Mouse (Mus musculus) frontal cortex, postnatal 14 days (tissue): ENCODE measurements at regions not wholly inside any gene's neighbourhood (a gene's known extent, or its start where the extent isn't known, plus 50 kb on each side); places are given as distances from the start of the nearest gene placed in this dataset.
"Not testable (repeated sequence)": the region's sequence is repeated elsewhere in the genome, so short reads cannot be mapped to it uniquely, and the experiment has no call there.

Experiments used
- DNase-seq, 2 experiments: peaks; one replicate each; pipeline ENCODE4 v3.0.0; 2022; ENCODE audit warnings: low spot score in 2 of 2

GRCm38 (mm10) chr11:9932360-9933265 lies 740.9 kb downstream of the Abca13 start:
- DNase-seq, result no peak

DNA sequence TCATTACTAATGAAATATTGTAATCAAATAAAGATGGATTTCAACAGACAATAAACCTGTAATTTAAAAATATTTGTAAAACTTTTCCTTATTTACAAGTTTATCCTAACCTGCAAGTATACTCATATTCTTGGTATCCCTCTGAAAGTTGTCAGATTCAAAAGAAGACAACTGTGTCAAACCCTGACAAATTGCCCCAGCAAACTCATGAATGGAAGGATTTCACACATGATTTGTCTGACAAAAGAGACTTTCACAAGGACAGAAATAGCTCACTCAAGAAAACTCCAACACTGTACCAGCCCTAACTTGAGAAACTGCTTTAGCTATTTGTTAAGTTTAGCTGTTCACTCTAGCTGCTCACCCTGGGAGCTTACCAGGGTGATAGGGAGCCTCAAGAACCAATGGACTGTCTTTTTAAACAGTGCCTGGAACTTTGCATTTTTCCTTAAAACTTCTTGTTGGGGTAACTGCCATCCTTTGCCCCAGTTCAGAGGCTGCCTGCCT lies 771.0 kb downstream of the Abca13 start:
- DNase-seq, result no peak

DNA sequence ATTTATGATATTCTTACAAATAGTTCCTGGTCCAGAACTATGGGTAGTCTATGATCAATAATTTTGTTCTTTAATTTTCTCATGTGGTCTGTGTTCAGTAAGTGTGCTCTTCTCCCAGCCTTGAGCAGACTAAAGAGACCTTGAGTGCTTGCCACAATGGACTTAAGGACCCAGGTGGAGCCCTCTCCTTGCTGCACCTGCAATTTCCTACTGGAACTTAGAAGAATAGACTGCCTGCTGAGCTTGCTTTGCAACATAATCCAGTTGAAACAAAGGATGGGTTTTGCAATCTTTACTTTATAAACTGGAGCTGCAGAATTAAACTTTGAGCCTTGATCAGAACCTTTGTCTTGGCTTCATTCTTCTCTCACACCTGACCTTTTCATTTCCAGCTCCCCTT lies 791.2 kb downstream of the Abca13 start:
- no peak for DNase-seq

- DNase-seq, result no peak
Measured at GRCm38 (mm10) chr11:9994601-9995166, 802.9 kb downstream of the Abca13 start.

GRCm38 (mm10) chr11:9995356-9995755 lies 803.6 kb downstream of the Abca13 start:
- no peak for DNase-seq

GRCm38 (mm10) chr11:9997532-9998138 lies 805.9 kb downstream of the Abca13 start:
- no peak for DNase-seq

DNA sequence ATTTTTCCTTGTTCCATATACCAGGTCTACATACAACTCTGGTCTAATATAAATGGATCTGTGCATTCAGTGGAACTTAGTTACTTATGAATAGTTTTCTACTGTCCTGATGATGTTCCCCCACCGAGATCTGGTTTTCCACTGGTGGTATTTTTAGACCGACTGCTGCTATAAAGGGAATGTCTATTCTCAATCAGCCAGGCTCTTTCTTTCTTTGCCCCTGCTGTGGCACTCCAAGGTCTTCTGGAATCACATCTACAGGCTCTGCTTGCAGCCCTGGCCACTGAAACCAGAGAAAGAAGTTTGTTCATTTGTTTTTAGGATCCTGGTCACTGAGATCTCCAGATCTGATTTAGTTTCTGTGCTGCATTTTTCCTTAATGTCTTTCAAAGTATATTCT lies 810.4 kb downstream of the Abca13 start:
- no peak for DNase-seq

DNA sequence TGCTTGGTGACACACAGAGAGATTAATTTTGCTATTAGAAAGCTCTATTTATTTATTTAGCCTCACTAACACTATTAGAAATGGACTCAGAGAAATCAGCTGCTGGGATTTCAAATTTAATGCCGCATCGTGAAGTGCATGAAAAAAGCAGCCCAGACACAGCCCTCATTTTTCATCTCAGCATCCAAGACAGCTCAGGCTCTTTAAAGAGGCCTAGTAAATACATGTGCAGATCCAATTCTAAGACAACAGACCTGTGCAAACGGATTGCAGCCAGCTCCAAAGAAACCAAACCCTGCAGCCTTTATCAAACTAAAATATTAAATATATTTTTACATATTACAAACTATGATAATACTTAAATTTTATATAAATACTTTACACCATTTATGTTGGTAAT lies 815.1 kb downstream of the Abca13 start:
- no peak for DNase-seq

DNA sequence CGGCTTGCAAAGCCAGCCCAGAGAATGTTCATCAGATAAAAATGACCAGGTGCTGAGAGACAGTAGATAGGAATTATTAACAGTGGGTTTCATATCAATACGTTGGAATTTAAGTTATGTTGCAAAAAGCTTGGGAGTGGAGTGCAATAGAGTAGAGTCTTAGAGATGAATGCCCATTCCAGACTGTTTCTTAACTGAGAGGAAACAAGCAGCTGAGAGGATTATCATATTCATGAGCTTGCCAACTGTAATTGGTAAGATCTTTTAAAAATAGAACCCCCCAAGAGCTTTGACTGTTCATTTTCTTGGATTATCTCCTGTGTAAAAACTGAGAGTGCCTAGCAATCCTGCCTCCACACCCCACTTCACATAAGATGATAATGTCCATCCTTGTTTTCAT lies 854.9 kb downstream of the Abca13 start:
- no peak for DNase-seq

GRCm38 (mm10) chr11:10051584-10052210 lies 860.0 kb downstream of the Abca13 start:
- no peak for DNase-seq

- DNase-seq, result no peak
Measured at GRCm38 (mm10) chr11:10071881-10072280, 880.1 kb downstream of the Abca13 start.

DNA sequence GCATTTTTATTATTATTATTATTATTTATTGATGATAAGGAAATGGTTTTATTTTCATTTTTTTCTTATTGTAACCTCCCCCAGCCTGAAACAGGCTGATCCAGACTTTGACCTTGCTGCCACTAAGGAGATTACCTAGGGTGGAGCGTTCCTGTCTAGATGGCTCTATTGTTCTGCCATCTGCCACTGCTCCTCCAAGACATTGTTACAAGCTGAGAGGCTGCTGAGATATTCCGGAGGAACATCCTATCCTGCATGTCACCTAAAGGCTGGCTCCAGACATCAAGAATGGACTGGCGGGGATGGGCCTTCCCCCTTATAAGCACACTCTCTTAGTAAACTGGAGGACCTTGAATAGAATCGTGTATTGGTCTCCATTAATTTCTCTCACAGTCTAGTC lies 896.2 kb downstream of the Abca13 start:
- no peak for DNase-seq

DNA sequence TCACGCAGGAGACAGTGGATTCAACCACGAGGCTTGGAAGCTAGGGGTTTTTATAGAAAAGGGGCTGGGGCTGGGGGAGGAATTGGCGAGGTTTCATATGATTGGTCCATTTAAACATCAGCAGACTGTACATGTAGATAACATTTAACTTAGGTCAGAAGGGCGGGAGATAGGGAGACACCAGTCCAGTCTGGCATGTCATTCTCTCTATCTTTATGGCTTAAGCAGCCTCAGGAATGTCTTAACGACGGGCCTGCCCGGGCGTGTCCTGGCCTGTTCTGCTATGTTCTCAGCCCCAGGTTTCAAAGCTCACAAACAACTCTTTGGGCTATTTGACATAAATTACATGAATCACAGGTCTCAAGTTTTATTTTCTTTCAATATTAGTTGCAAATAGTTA lies 910.6 kb downstream of the Abca13 start:
- DNase-seq, result not testable (repeated sequence)

- no peak for DNase-seq
Measured at GRCm38 (mm10) chr11:10105077-10105476, 913.3 kb downstream of the Abca13 start.

GRCm38 (mm10) chr11:10142161-10142560 lies 950.4 kb downstream of the Abca13 start:
- no peak for DNase-seq

GRCm38 (mm10) chr11:10149160-10149559 lies 957.4 kb downstream of the Abca13 start:
- no peak for DNase-seq

DNA sequence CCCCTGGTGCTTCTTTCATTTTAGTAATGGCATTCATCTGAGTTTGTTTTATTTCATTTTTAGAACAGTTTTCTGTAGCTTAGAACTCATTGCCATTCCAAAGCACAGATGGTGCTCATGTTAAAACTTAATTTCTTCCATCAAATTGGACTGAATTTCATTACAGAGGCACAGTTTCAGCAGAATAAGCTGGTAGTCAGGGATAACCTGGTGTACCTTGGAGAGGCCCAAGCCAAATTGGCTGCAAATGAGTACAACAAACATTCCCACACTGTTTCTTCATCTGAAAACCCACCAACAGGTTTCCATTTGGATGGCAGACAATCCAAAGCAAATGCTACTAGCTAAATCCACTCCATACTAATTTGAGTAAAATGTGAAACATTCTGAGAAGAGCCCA lies 960.2 kb upstream of the Vwc2 start:
- DNase-seq, result peak; percentile 9 to 10

DNA sequence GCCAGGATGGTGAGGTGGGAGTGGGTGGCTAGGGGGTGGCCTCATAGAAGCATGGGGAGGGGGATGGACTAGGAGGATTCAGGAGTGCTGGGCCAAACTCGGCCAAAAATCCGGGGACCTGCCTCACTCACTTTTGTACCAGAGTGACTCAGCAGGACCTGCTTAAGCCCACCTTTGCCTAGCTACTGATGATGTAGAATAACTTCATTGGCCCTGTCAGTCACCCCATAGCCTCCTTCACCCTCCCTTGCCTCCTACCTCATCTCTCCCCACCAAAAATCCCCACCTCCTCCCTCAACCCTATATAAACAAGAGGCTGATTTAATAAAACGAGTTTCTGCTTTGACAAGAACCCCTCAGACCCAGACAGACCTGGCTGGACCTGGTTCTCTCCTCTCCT lies 920.3 kb upstream of the Vwc2 start:
- no peak for DNase-seq

- DNase-seq, result no peak
Measured at GRCm38 (mm10) chr11:10194774-10195173, 919.2 kb upstream of the Vwc2 start.

GRCm38 (mm10) chr11:10201021-10201420 lies 913.0 kb upstream of the Vwc2 start:
- no peak for DNase-seq

DNA sequence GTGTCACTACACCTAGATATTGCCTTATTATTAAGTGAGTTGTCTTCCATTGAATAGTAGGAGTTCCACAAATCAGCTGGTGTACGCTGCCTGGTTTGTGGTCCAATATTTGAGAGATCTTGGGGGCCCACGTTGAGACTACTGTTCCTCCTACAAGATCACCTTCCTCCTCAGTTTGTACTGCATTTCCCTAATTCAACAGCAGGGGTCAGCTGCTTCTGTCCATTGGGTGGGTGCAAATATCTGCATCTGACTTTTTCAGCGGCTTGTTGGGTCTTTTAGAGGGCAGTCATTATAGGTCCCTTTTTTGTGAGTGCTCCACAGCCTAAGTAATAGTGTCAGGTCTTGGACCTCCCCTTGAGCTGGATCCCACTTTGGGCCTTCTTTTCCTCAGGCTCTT lies 908.8 kb upstream of the Vwc2 start:
- no peak for DNase-seq
